In the genomic region with DNA sequence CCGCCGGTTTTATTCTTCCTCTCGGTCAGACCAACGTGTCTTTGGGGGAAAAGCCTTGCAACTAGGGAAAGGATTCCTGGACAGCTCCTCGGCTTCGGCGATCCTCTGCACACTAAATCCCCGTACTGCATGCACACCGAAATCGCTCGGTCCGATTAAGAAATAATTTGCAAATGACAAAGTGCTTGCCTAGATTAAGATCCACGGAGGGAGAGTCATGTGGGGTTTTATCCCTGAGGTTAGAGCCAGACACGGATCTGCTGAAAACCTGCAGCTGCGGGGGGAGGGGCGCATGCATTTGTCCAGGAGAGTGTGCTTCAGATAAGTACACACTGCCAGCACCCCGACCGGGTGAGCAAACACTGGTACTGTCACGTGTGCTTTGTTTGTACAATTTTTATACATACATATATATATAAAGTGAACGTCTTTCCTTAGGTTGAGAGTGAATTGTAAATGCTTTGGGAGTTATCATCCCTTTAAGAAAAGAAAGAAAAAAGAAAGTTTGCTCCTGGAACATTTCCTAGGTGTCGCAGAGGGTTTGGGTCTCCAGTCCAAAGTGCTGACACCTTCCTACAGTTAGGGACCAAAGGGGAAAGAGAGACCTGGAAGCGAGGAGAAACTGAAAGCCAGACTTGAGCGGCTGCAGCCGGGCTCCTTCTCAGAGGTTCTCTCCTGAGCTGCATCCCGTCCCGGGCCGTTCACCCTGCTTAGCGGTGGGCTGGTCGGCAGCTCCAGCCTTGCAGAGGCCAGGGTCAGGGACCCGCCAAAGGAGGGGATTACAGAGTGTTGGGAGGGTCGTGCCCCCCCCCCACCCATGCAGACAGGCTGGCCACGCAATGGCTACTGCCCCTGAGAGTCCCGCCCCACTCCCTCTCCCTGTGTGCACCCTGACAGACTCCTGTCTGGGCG, we compare ENCODE assay signal across 8 mouse cellular contexts. TPM values are rescaled to one million over a fixed set of nuclear protein-coding genes. Genes with fewer than 3 reads are reported as not detected.
A peak's percentile ranks its signal among the peaks of the same experiment; 100 is the strongest.
DNase-seq lines count a peak whose midpoint lies in the region; ATAC-seq and TF ChIP-seq lines count a peak whose summit lies in the region.

No protein-coding gene starts in this region.

- 3% methylated on average over 34 of the region's 34 CpGs for WGBS in heart, adult 2 months
- under 1% methylated on average over 34 of the region's 34 CpGs for WGBS in hindbrain, embryonic 13.5 days
- WGBS in midbrain, embryonic 12.5 days = 1% methylated on average over 34 of the region's 34 CpGs

- peak overlapping the region; percentile 38 for H3K4me3 ChIP-seq in heart, adult 2 months
- peak overlapping the region; percentile 28; the same call in 1 of the 2 replicates for H3K4me3 ChIP-seq in cortical plate, adult 2 months (ENCODE audit: insufficient read depth, low read length)
- H3K4me3 ChIP-seq in hindbrain, embryonic 13.5 days = peak overlapping the region; percentile 33
- H3K4me3 ChIP-seq in midbrain, embryonic 12.5 days = peak overlapping the region; percentile 48

- TF ChIP-seq CTCF in heart, adult 2 months (IDR thresholded peaks at IDR 0.05) = no peak
- TF ChIP-seq CTCF in cortical plate, adult 2 months (IDR thresholded peaks at IDR 0.05; ENCODE audit: extremely low read depth, insufficient read depth, low read length) = no peak

- no peak for DNase-seq in heart, adult 2 months
- DNase-seq in heart, postnatal 4 days = no peak
- DNase-seq in thymus, postnatal 4 days = no peak
- no peak for DNase-seq in urinary bladder, postnatal 10 days (ENCODE audit: low spot score)
- no peak for DNase-seq in MN1 (ENCODE audit: low spot score)

- intact Hi-C loops in heart, adult 2 months (cut with DNase I) = no loop called here

- no peak overlapping the region for H3K9ac ChIP-seq in heart, adult 2 months (ENCODE audit: low read depth, low read length)
- peak overlapping the region; percentile 60; the same call in 1 of the 2 replicates for H3K9ac ChIP-seq in hindbrain, embryonic 13.5 days
- H3K9ac ChIP-seq in midbrain, embryonic 12.5 days (replicated peaks) = peak overlapping the region; percentile 54

- H3K27me3 ChIP-seq in heart, adult 2 months (ENCODE audit: control insufficient read depth, insufficient read depth, low read length) = peaks cover 36% of the 10 kb centered on the region
- peaks cover 99% of the 10 kb centered on the region for H3K27me3 ChIP-seq in hindbrain, embryonic 13.5 days
- peaks cover 98% of the 10 kb centered on the region for H3K27me3 ChIP-seq in midbrain, embryonic 12.5 days

- no peak for TF ChIP-seq POLR2A in heart, adult 2 months (IDR thresholded peaks at IDR 0.05; ENCODE audit: insufficient read depth, low read depth, low read length)
- TF ChIP-seq POLR2A in cortical plate, adult 2 months (IDR thresholded peaks at IDR 0.05; ENCODE audit: extremely low read depth, insufficient read depth, low read length) = no peak

- TF ChIP-seq EP300 in heart, adult 2 months (IDR thresholded peaks at IDR 0.05; ENCODE audit: insufficient read depth, low read depth, low read length) = no peak

- H3K9me3 ChIP-seq in hindbrain, embryonic 13.5 days = no peaks in the 10 kb centered on the region
- H3K9me3 ChIP-seq in midbrain, embryonic 12.5 days = no peaks in the 10 kb centered on the region

- peak overlapping the region; percentile 60 for H3K4me2 ChIP-seq in hindbrain, embryonic 13.5 days
- peak overlapping the region; percentile 69 for H3K4me2 ChIP-seq in midbrain, embryonic 12.5 days (replicated peaks)

- ATAC-seq in hindbrain, embryonic 13.5 days (ENCODE audit: low FRiP score) = 0 out of 2 replicates have a peak, but pooled peaks have one; percentile 25
- ATAC-seq in midbrain, embryonic 12.5 days (ENCODE audit: low FRiP score, low read depth) = peak; percentile 50

- no peaks in the 10 kb centered on the region for H3K79me2 ChIP-seq in heart, adult 2 months (replicated peaks; ENCODE audit: control insufficient read depth, insufficient read depth, low read length)

- H3K36me3 ChIP-seq in heart, adult 2 months (ENCODE audit: control insufficient read depth, insufficient read depth, low read length) = no peaks in the 10 kb centered on the region
- no peaks in the 10 kb centered on the region for H3K36me3 ChIP-seq in hindbrain, embryonic 13.5 days
- H3K36me3 ChIP-seq in midbrain, embryonic 12.5 days = no peaks in the 10 kb centered on the region

- no peaks in the 10 kb centered on the region for H3K4me1 ChIP-seq in heart, adult 2 months (ENCODE audit: control insufficient read depth, insufficient read depth, low read length)
- H3K4me1 ChIP-seq in cortical plate, adult 2 months (ENCODE audit: control insufficient read depth, insufficient read depth, low read length) = no peaks in the 10 kb centered on the region
- H3K4me1 ChIP-seq in hindbrain, embryonic 13.5 days (replicated peaks) = peaks cover 42% of the 10 kb centered on the region
- peaks cover 53% of the 10 kb centered on the region for H3K4me1 ChIP-seq in midbrain, embryonic 12.5 days

- no peak overlapping the region for H3K27ac ChIP-seq in heart, adult 2 months
- no peak overlapping the region for H3K27ac ChIP-seq in cortical plate, adult 2 months (ENCODE audit: insufficient read depth, low read length)
- no peak overlapping the region for H3K27ac ChIP-seq in hindbrain, embryonic 13.5 days
- peak overlapping the region; percentile 64; the same call in 1 of the 2 replicates for H3K27ac ChIP-seq in midbrain, embryonic 12.5 days (replicated peaks)

RNA-seq across cellular contexts. Expression of a gene that starts 10.9 kb away (rescaled TPM):
- total RNA-seq in heart, adult 2 months (2021) = not detected
- not detected in 2 replicates for polyA plus RNA-seq in heart, adult 2 months (2012; rRNA removed)
- not detected for total RNA-seq in heart, postnatal 4 days (2021)
- polyA plus RNA-seq in cortical plate, adult 2 months (2012; rRNA removed) = 6.1 and 6.8 TPM in 2 replicates
- polyA plus RNA-seq in hindbrain, embryonic 13.5 days (2015; fragmentation: Nextera tagmentation; extraction: Ambion mirVana) = 2.0 and 2.4 TPM in 2 replicates
- polyA plus RNA-seq in midbrain, embryonic 12.5 days (2016; fragmentation: Nextera tagmentation; extraction: Ambion mirVana) = 6.5 and 8.4 TPM in 2 replicates
